Mouse (Mus musculus) myocyte (in vitro differentiated cells): ENCODE results near the gene Spop. TPM values are rescaled to one million over a fixed set of nuclear protein-coding genes. Genes with fewer than 3 reads are reported as not detected.
"Not testable (repeated sequence)": the region's sequence is repeated elsewhere in the genome, so short reads cannot be mapped to it uniquely, and the experiment has no call there.

ENCODE experiments used
- H3K27me3 ChIP-seq: one replicate; pipeline ENCODE4 v1.6.1; 2011; ENCODE audit not compliant: control insufficient read depth, insufficient read depth, insufficient read length
- H3K36me3 ChIP-seq: one replicate; pipeline ENCODE4 v1.6.1; 2011; ENCODE audit not compliant: control insufficient read depth, insufficient read depth
- H3K4me2 ChIP-seq: one replicate; pipeline ENCODE4 v1.6.1; 2011; ENCODE audit warnings: low read depth, control low read depth
- H3K4me3 ChIP-seq: one replicate; pipeline ENCODE4 v1.5.1; 2011; ENCODE audit warnings: mild to moderate bottlenecking, control low read depth, moderate library complexity
- H3K79me2 ChIP-seq: one replicate; pipeline ENCODE4 v1.6.1; 2011; ENCODE audit not compliant: control insufficient read depth, insufficient read depth
- H3ac ChIP-seq: one replicate; pipeline ENCODE4 v1.6.1; 2011; ENCODE audit not compliant: control insufficient read depth, insufficient read length
- CEBPB ChIP-seq: IDR thresholded peaks from 2 replicates; pipeline ENCODE4 v1.6.1; 2011; ENCODE audit warnings: mild to moderate bottlenecking, moderate library complexity; ENCODE audit not compliant: poor library complexity, insufficient read depth, severe bottlenecking
- E2F4 ChIP-seq: IDR thresholded peaks from one replicate; pipeline ENCODE4 v1.6.1; 2011; ENCODE audit warnings: mild to moderate bottlenecking, control low read depth, moderate library complexity; ENCODE audit not compliant: insufficient read depth
- MAX ChIP-seq: IDR thresholded peaks from one replicate; pipeline ENCODE4 v1.6.1; 2011; ENCODE audit warnings: low read depth, mild to moderate bottlenecking, control low read depth
- MYOD1 ChIP-seq, 3 experiments: IDR thresholded peaks; one replicate each; pipeline ENCODE4 v1.6.1; 2011; ENCODE audit warnings: control low read depth in 2 of 3, low read depth in 2 of 3, mild to moderate bottlenecking in 2 of 3, moderate library complexity in 1 of 3; ENCODE audit not compliant: insufficient read length in 2 of 3, control insufficient read depth in 1 of 3
- MYOG ChIP-seq, 3 experiments: IDR thresholded peaks; one replicate each; pipeline ENCODE4 v1.6.1; 2011; ENCODE audit warnings: control low read depth in 2 of 3, low read depth in 2 of 3, mild to moderate bottlenecking in 2 of 3; ENCODE audit not compliant: insufficient read length in 2 of 3, control insufficient read depth in 1 of 3, insufficient read depth in 1 of 3
- POLR2A ChIP-seq: IDR thresholded peaks from one replicate; pipeline ENCODE4 v1.6.1; 2011; ENCODE audit warnings: low read depth, mild to moderate bottlenecking, control low read depth, moderate library complexity; ENCODE audit not compliant: insufficient read length
- POLR2AphosphoS2 ChIP-seq: IDR thresholded peaks from one replicate; pipeline ENCODE4 v1.6.1; 2011; ENCODE audit warnings: low read depth, control low read depth; ENCODE audit not compliant: insufficient read length
- REST ChIP-seq: IDR thresholded peaks from one replicate; pipeline ENCODE4 v1.6.1; 2011; ENCODE audit warnings: mild to moderate bottlenecking, control low read depth, moderate library complexity; ENCODE audit not compliant: insufficient read depth, insufficient read length
- SRF ChIP-seq: IDR thresholded peaks from one replicate; pipeline ENCODE4 v1.6.1; 2011; ENCODE audit warnings: low read depth; ENCODE audit not compliant: control insufficient read depth, insufficient read length
- TCF12 ChIP-seq: IDR thresholded peaks from one replicate; pipeline ENCODE4 v1.6.1; 2011; ENCODE audit warnings: mild to moderate bottlenecking, control low read depth; ENCODE audit not compliant: poor library complexity, insufficient read depth, severe bottlenecking
- TCF3 ChIP-seq: IDR thresholded peaks from one replicate; pipeline ENCODE4 v1.6.1; 2011; ENCODE audit warnings: low read depth, control low read depth; ENCODE audit not compliant: insufficient read length
- USF1 ChIP-seq: IDR thresholded peaks from one replicate; pipeline ENCODE4 v1.6.1; 2011; ENCODE audit warnings: low read depth, mild to moderate bottlenecking, control low read depth, moderate library complexity
- polyA plus RNA-seq: library from polyadenylated mRNA; unstranded; fragments of >200 nt; fragmentation: generic; extraction: Trizol; gene quantifications from one replicate; pipeline ENCODE4 v1.2.1, GENCODE M21; 2012; ENCODE audit warnings: missing spikeins

Spop gene
- polyA plus RNA-seq, 1 experiment = 54.8 TPM

- H3ac ChIP-seq = no peak overlapping the region
- H3K79me2 ChIP-seq = no peaks in the 10 kb centered on the region
- H3K4me2 ChIP-seq = no peak overlapping the region
- no peak overlapping the region for H3K4me3 ChIP-seq
- H3K27me3 ChIP-seq = no peaks in the 10 kb centered on the region
- TF ChIP-seq CEBPB (no peak), USF1 (no peak), REST (no peak)
- H3K36me3 ChIP-seq = peaks cover under 1% of the 10 kb centered on the region
Measured at GRCm38 (mm10) chr11:95500412-95500811, 86.5 kb downstream of the Spop start.

GRCm38 (mm10) chr11:95500836-95501235 is 87.0 kb downstream of the Spop start:
- no peaks in the 10 kb centered on the region for H3K36me3 ChIP-seq
- no peaks in the 10 kb centered on the region for H3K27me3 ChIP-seq
- H3K4me2 ChIP-seq = no peak overlapping the region
- H3K79me2 ChIP-seq = no peaks in the 10 kb centered on the region
- no peak overlapping the region for H3K4me3 ChIP-seq
- TF ChIP-seq REST (no peak), USF1 (no peak), MYOG (IDR thresholded peaks at IDR 0.05; ENCODE audit: control insufficient read depth in 1 of 3, insufficient read depth in 1 of 3, insufficient read length in 2 of 3, low read depth in 2 of 3) (no peak), TCF3 (no peak), POLR2A (no peak), MYOD1 (IDR thresholded peaks at IDR 0.05; ENCODE audit: control insufficient read depth in 1 of 3, insufficient read length in 2 of 3, low read depth in 2 of 3) (no peak), POLR2AphosphoS2 (no peak), SRF (no peak), MAX (no peak), E2F4 (no peak), TCF12 (no peak), CEBPB (no peak)
- H3ac ChIP-seq = no peak overlapping the region

GRCm38 (mm10) chr11:95501826-95502225 is 87.9 kb downstream of the Spop start:
- not testable (repeated sequence) for H3ac ChIP-seq, H3K4me3 ChIP-seq, H3K4me2 ChIP-seq, H3K36me3 ChIP-seq, H3K27me3 ChIP-seq, H3K79me2 ChIP-seq

- TF ChIP-seq REST = no peak
- TF ChIP-seq CEBPB = no peak
- no peak for TF ChIP-seq POLR2AphosphoS2
- TF ChIP-seq TCF3 = no peak
- no peaks in the 10 kb centered on the region for H3K36me3 ChIP-seq
- no peak overlapping the region for H3K4me3 ChIP-seq
- H3K79me2 ChIP-seq = no peaks in the 10 kb centered on the region
- H3ac ChIP-seq = no peak overlapping the region
- H3K27me3 ChIP-seq = no peaks in the 10 kb centered on the region
- H3K4me2 ChIP-seq = peak overlapping the region; percentile 55
Measured at GRCm38 (mm10) chr11:95503581-95504180, 89.8 kb downstream of the Spop start.

GRCm38 (mm10) chr11:95504271-95504731 is 90.4 kb downstream of the Spop start:
- H3K79me2 ChIP-seq = no peaks in the 10 kb centered on the region
- H3K4me2 ChIP-seq = peak overlapping the region; percentile 55
- no peak for TF ChIP-seq POLR2AphosphoS2
- TF ChIP-seq MYOD1 (IDR thresholded peaks at IDR 0.05; ENCODE audit: control insufficient read depth in 1 of 3, insufficient read length in 2 of 3, low read depth in 2 of 3) = peak in 1 of 3 experiments; percentile 43
- TF ChIP-seq MYOG (IDR thresholded peaks at IDR 0.05; ENCODE audit: control insufficient read depth in 1 of 3, insufficient read depth in 1 of 3, insufficient read length in 2 of 3, low read depth in 2 of 3) = peak in 1 of 3 experiments; percentile 53
- no peak overlapping the region for H3ac ChIP-seq
- no peak overlapping the region for H3K4me3 ChIP-seq
- H3K36me3 ChIP-seq = no peaks in the 10 kb centered on the region
- H3K27me3 ChIP-seq = no peaks in the 10 kb centered on the region

- H3K27me3 ChIP-seq = no peaks in the 10 kb centered on the region
- H3K4me2 ChIP-seq = peak overlapping the region; percentile 18
- TF ChIP-seq TCF3 (no peak), CEBPB (no peak), MAX (no peak), USF1 (no peak), POLR2AphosphoS2 (no peak)
- no peaks in the 10 kb centered on the region for H3K36me3 ChIP-seq
- no peak overlapping the region for H3ac ChIP-seq
- no peaks in the 10 kb centered on the region for H3K79me2 ChIP-seq
- no peak overlapping the region for H3K4me3 ChIP-seq
Measured at GRCm38 (mm10) chr11:95507041-95507716, 93.3 kb downstream of the Spop start.
